10 mouse cellular contexts compared by ENCODE assay signal in the genomic region with DNA sequence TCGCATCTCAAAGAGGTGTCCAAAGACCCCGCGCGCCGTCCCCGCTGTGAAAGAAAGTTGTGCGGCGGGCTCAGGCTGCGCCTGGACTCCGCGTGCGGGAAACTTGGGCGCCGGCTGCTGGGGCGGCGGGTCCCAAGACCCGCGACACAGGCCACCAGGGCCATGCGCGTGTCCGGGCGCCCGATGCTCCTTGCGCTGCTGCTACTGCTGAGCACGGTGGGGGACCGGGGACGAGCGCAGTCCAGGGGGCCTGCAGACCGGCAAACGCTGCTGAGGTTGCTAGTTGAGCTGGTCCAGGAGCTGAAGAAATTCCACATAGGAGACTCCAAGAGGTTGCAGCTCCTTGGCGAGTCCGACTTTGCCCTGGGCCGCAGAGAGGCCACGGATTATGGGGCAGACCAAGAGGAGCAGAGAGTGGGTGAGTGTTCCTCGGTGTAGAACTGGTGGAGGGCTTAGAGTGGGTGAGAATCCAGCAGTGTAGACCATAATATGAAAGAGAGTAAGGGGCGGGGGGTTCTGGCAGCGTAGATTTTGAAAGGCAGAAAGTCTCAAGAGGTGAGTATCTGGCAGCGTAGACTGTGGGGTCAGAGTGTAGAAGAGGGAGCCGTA. TPM values are rescaled to one million over a fixed set of nuclear protein-coding genes. Genes with fewer than 3 reads are reported as not detected.
DNase-seq lines count a peak whose midpoint lies in the region; ATAC-seq and TF ChIP-seq lines count a peak whose summit lies in the region.
"Had no signal": no experiment of that assay in that cellular context is flagged by ENCODE, and none has a peak within 500 bp of the region (broad histone marks: within the 10 kb centered on the region; RNA-seq: fewer than 3 reads in every experiment).

No protein-coding gene starts in this region.

- H3K36me3 ChIP-seq in heart, embryonic 16.5 days (ENCODE audit: control insufficient read depth, insufficient read depth), result no peaks in the 10 kb centered on the region
- no peaks in the 10 kb centered on the region for H3K36me3 ChIP-seq in hindbrain, postnatal 0 days (ENCODE audit: insufficient read depth, low read length)
- H3K36me3 ChIP-seq in midbrain, postnatal 0 days (ENCODE audit: insufficient read depth, low read length), result no peaks in the 10 kb centered on the region
- H3K36me3 ChIP-seq: G1E had no signal

- peaks cover 53% of the 10 kb centered on the region for H3K27me3 ChIP-seq in heart, embryonic 16.5 days (ENCODE audit: control insufficient read depth, insufficient read depth, low read length)
- H3K27me3 ChIP-seq in hindbrain, postnatal 0 days (ENCODE audit: insufficient read depth, low read length), result peaks cover 14% of the 10 kb centered on the region
- peaks cover 21% of the 10 kb centered on the region for H3K27me3 ChIP-seq in midbrain, postnatal 0 days (ENCODE audit: insufficient read depth, low read length)

- DNase-seq in heart, postnatal 36 days, result no peak
- DNase-seq in embryo, embryonic 10.5 days (ENCODE audit: low spot score), result peak; percentile 26
- DNase-seq in hindbrain, postnatal 0 days (ENCODE audit: low spot score), result no peak
- DNase-seq in midbrain, postnatal 0 days (ENCODE audit: low spot score), result no peak
- no peak for DNase-seq in cerebellum, postnatal 25 days
- no peak for DNase-seq in thymus, postnatal 4 days
- DNase-seq in left cerebral cortex, adult 18-20 months (ENCODE audit: low spot score in 2 of 2), result no peak

- H3K4me2 ChIP-seq in heart, embryonic 16.5 days (ENCODE audit: low read depth, low read length), result peak overlapping the region; percentile 94
- H3K4me2 ChIP-seq in hindbrain, postnatal 0 days (ENCODE audit: low read depth, low read length), result peak overlapping the region; percentile 99
- peak overlapping the region; percentile 100 for H3K4me2 ChIP-seq in midbrain, postnatal 0 days (ENCODE audit: low read depth, low read length, poor library complexity, severe bottlenecking)

- WGBS in heart, embryonic 16.5 days, result 9% methylated on average over 39 of the region's 39 CpGs
- WGBS in hindbrain, postnatal 0 days, result 11% methylated on average over 39 of the region's 39 CpGs
- 8% methylated on average over 39 of the region's 39 CpGs for WGBS in midbrain, postnatal 0 days

- no peak for TF ChIP-seq CTCF in hindbrain, postnatal 0 days (IDR thresholded peaks at IDR 0.05; ENCODE audit: low read depth)
- TF ChIP-seq CTCF in midbrain, postnatal 0 days (IDR thresholded peaks at IDR 0.05), result no peak

- H3K4me3 ChIP-seq in heart, embryonic 16.5 days (ENCODE audit: low read length), result peak overlapping the region; percentile 58
- H3K4me3 ChIP-seq in hindbrain, postnatal 0 days (ENCODE audit: low read length), result peak overlapping the region; percentile 53
- peak overlapping the region; percentile 57 for H3K4me3 ChIP-seq in midbrain, postnatal 0 days (ENCODE audit: low read depth, low read length)
- H3K4me3 ChIP-seq: erythroblast, embryonic 14.5 days had no signal

- H3K27ac ChIP-seq in heart, embryonic 16.5 days (ENCODE audit: low read length), result no peak overlapping the region
- H3K27ac ChIP-seq in hindbrain, postnatal 0 days, result no peak overlapping the region
- no peak overlapping the region for H3K27ac ChIP-seq in midbrain, postnatal 0 days (ENCODE audit: low read depth, low read length)

- ATAC-seq in heart, embryonic 16.5 days (replicated peaks; ENCODE audit: extremely low read depth, insufficient read depth, low FRiP score), result no peak
- peak; percentile 40; the same call in 1 of the 2 replicates for ATAC-seq in hindbrain, postnatal 0 days
- ATAC-seq in midbrain, postnatal 0 days (ENCODE audit: low FRiP score), result peak; percentile 45; the same call in 1 of the 2 replicates

- intact Hi-C loops in heart, postnatal 36 days (cut with DNase I), result loop anchor here (10.0 kb wide), 1 partner anchor 840 kb away; no protein-coding TSS in a partner anchor

- H3K9ac ChIP-seq in heart, embryonic 16.5 days (ENCODE audit: low read length), result peak overlapping the region; percentile 50
- peak overlapping the region; percentile 44 for H3K9ac ChIP-seq in hindbrain, postnatal 0 days (replicated peaks; ENCODE audit: low read length)
- H3K9ac ChIP-seq in midbrain, postnatal 0 days (replicated peaks; ENCODE audit: low read length, poor library complexity, severe bottlenecking), result 0 out of 2 replicates have a peak overlapping the region, but pooled peaks have one; percentile 33

- peaks cover 13% of the 10 kb centered on the region for H3K4me1 ChIP-seq in heart, embryonic 16.5 days (ENCODE audit: control insufficient read depth, insufficient read depth, low read length)
- H3K4me1 ChIP-seq in hindbrain, postnatal 0 days (ENCODE audit: insufficient read depth, low read length), result peaks cover 7% of the 10 kb centered on the region; the same call in 1 of the 2 replicates
- H3K4me1 ChIP-seq in midbrain, postnatal 0 days (ENCODE audit: insufficient read depth, low read length), result no peaks in the 10 kb centered on the region; the same call in 1 of the 2 replicates

- H3K9me3 ChIP-seq in heart, embryonic 16.5 days (replicated peaks; ENCODE audit: control insufficient read depth, low read length), result 0 out of 2 replicates have a peak, but pooled peaks cover 3% of the 10 kb centered on the region
- H3K9me3 ChIP-seq in hindbrain, postnatal 0 days (ENCODE audit: low read length), result no peaks in the 10 kb centered on the region
- H3K9me3 ChIP-seq in midbrain, postnatal 0 days (ENCODE audit: low read length), result no peaks in the 10 kb centered on the region

RNA-seq across cellular contexts. Expression of a gene that starts 0.6 kb away (rescaled TPM):
- 0.12 TPM in 1 of 2 replicates, not detected in the other for polyA plus RNA-seq in heart, embryonic 16.5 days (2015; fragmentation: Nextera tagmentation; extraction: Ambion mirVana)
- under 1 TPM; 0.44 to 0.98 TPM for total RNA-seq in heart, postnatal 36 days (2021)
- total RNA-seq in hindbrain, postnatal 0 days (2014; rRNA removed), result 0.31 and 2.3 TPM in 2 replicates
- polyA plus RNA-seq in hindbrain, postnatal 0 days (2015; fragmentation: Nextera tagmentation; extraction: Ambion mirVana), result 0.85 and 0.96 TPM in 2 replicates
- total RNA-seq in midbrain, postnatal 0 days (2014; rRNA removed), result 0.33 and 2.5 TPM in 2 replicates
- 0.41 and 0.43 TPM in 2 replicates for polyA plus RNA-seq in midbrain, postnatal 0 days (2015; fragmentation: Nextera tagmentation; extraction: Ambion mirVana)
- 1 to 10 TPM; 2.2 to 4.0 TPM for total RNA-seq in left cerebral cortex, adult 18-20 months (2021)
- total RNA-seq: G1E had no signal
- polyA plus RNA-seq: erythroblast, embryonic 14.5 days; G1E had no signal

RNA-seq across cellular contexts. Expression of a gene that starts 26.7 kb away (rescaled TPM):
- 84.7 and 92.8 TPM in 2 replicates for polyA plus RNA-seq in heart, embryonic 16.5 days (2015; fragmentation: Nextera tagmentation; extraction: Ambion mirVana)
- total RNA-seq in heart, postnatal 36 days (2021), result 10 to 100 TPM; 28.7 to 30.6 TPM
- total RNA-seq in hindbrain, postnatal 0 days (2014; rRNA removed), result 29.7 and 40.0 TPM in 2 replicates
- 132 and 135 TPM in 2 replicates for polyA plus RNA-seq in hindbrain, postnatal 0 days (2015; fragmentation: Nextera tagmentation; extraction: Ambion mirVana)
- 24.3 and 38.3 TPM in 2 replicates for total RNA-seq in midbrain, postnatal 0 days (2014; rRNA removed)
- 106 and 113 TPM in 2 replicates for polyA plus RNA-seq in midbrain, postnatal 0 days (2015; fragmentation: Nextera tagmentation; extraction: Ambion mirVana)
- total RNA-seq in left cerebral cortex, adult 18-20 months (2021), result 10 to 100 TPM; 56.8 to 57.5 TPM

RNA-seq across cellular contexts. Expression of a gene that starts 26.7 kb away (rescaled TPM):
- 5.5 and 6.6 TPM in 2 replicates for polyA plus RNA-seq in heart, embryonic 16.5 days (2015; fragmentation: Nextera tagmentation; extraction: Ambion mirVana)
- total RNA-seq in heart, postnatal 36 days (2021), result 1 to 10 TPM; 1.8 to 2.3 TPM
- total RNA-seq in hindbrain, postnatal 0 days (2014; rRNA removed), result 10.8 and 13.8 TPM in 2 replicates
- polyA plus RNA-seq in hindbrain, postnatal 0 days (2015; fragmentation: Nextera tagmentation; extraction: Ambion mirVana), result 42.4 and 43.1 TPM in 2 replicates
- total RNA-seq in midbrain, postnatal 0 days (2014; rRNA removed), result 20.3 and 20.4 TPM in 2 replicates
- polyA plus RNA-seq in midbrain, postnatal 0 days (2015; fragmentation: Nextera tagmentation; extraction: Ambion mirVana), result 52.6 and 52.9 TPM in 2 replicates
- 10 to 100 TPM; 13.8 to 14.0 TPM for total RNA-seq in left cerebral cortex, adult 18-20 months (2021)
